Mouse (Mus musculus): ENCODE data around the gene Gna13.

DNA sequence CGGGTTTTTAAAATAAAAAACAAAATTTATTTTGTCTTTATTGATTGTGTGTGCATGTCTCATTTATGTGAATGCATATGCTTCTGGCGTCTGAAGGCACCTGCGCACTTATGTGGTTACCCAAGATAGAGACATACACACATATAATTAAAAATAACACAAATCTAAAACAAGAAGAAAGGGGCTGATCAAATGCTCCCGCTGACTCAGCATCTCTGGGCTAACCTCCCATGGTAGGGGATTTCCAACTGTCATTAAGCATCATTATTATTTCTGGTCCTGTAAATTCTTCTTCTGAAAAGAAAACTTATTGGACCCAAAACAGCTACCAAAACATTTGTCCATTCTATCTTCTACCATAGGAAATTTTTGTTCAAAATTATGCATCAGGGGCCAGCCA, 27.9 kb upstream of the Gna13 start:
- no peak for TF ChIP-seq ELF1 (IDR thresholded peaks at IDR 0.05; ENCODE audit: low read depth, low read length)
- TF ChIP-seq TCF12 (IDR thresholded peaks at IDR 0.05; ENCODE audit: low read depth, low read length) = no peak
- no peak for TF ChIP-seq CTCF (IDR thresholded peaks at IDR 0.05 in 2 of 3, conservative IDR thresholded peaks at IDR 0.05 in 1 of 3; ENCODE audit: control insufficient read depth in 1 of 3, insufficient read depth in 1 of 3, low read depth in 2 of 3, low read length in 3 of 3, poor library complexity in 1 of 3, severe bottlenecking in 1 of 3)
- TF ChIP-seq POLR2A (IDR thresholded peaks at IDR 0.05; ENCODE audit: control insufficient read depth in 1 of 2, insufficient read depth in 1 of 2, low read depth in 1 of 2, low read length in 2 of 2, poor library complexity in 1 of 2) = no peak
- no peak for TF ChIP-seq USF1 (IDR thresholded peaks at IDR 0.05; ENCODE audit: low read depth, low read length)
- no peak for TF ChIP-seq JUND (IDR thresholded peaks at IDR 0.05; ENCODE audit: low read depth, low read length)
- TF ChIP-seq POLR2AphosphoS2 (IDR thresholded peaks at IDR 0.05; ENCODE audit: low read length) = no peak
- TF ChIP-seq EP300 (IDR thresholded peaks at IDR 0.05; ENCODE audit: low read depth in 1 of 2, low read length in 2 of 2) = no peak
- TF ChIP-seq ETS1 (IDR thresholded peaks at IDR 0.05; ENCODE audit: low read depth, low read length) = no peak
- TF ChIP-seq MAFK (IDR thresholded peaks at IDR 0.05; ENCODE audit: borderline replicate concordance, low read depth, low read length) = peak; percentile 87

Data from MEL (cell line).